Mouse (Mus musculus): ENCODE data around the gene Shc2. TPM values are rescaled to one million over a fixed set of nuclear protein-coding genes. Genes with fewer than 3 reads are reported as not detected.
A peak's percentile ranks its signal among the peaks of the same experiment; 100 is the strongest.

Gene Shc2
- total RNA-seq, 2 experiments from 2014 or later = 39.2 to 48.2 TPM

DNA sequence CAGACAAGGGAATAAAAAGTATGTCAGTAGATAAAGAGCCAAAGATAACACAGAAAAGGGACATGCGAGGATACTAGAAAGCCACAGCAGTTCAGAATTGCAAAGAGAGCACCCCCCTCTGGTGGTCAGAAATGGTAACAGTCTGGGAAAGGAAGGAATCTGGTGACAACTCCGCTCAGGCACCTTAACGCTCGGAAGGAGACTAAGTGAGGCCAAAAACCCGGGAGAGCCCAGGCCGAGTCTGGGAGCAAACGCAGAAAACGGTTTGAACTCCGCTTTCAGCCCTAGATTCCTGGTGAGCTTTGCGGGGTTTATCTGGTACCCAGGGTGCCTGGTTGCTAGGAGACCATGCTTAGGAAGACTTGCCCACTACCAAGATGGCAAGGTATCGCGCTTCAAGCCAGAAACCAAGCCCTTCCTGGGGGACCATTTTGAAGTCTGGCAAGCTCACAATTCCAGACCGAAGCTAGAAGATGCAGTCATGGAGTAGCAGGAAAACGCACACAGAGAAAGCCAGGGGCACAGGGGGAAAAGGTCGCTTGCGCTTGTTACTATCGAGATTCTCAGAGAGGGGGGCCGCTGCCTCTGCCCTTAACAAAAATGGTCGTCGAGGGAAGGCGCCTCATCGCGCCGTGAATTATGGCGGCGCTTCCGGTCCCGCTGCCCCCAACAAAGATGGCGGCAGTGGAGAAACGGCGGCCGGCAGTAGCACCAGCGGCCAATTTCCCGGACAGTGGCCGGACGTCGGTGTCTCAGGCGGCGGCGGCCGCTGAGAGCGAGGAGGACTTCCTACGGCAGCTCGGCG lies 31.3 kb upstream of the Shc2 start, which contains the start of gene Tpgs1:
Tpgs1 (plus strand) TSS at position 599 of the 805 bp plus-strand sequence.
- peak; percentile 82 to 95 for DNase-seq (ENCODE audit: extremely low spot score in 1 of 2, low spot score in 1 of 2)

DNA sequence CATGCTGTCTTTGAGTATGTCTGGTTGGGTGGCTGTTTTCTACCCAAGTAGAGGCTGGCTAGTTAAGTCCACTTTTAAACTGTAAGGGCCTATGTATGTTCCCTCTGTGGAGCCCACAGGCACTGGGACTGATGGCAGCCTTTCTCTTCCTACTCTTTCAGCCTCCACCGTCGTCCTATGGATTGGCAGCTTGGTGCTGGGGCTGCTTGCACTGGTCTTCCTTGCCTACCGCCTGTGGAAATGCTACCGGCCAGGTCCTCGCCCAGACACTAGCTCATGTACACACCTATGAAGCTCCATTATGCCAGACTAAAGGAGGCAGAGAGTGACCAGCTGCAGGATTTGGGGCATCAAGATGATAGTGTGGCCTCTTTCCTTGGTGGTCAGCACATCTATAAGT lies 30.4 kb upstream of the Shc2 start:
- DNase-seq (ENCODE audit: extremely low spot score in 1 of 2, low spot score in 1 of 2) = no peak

DNA sequence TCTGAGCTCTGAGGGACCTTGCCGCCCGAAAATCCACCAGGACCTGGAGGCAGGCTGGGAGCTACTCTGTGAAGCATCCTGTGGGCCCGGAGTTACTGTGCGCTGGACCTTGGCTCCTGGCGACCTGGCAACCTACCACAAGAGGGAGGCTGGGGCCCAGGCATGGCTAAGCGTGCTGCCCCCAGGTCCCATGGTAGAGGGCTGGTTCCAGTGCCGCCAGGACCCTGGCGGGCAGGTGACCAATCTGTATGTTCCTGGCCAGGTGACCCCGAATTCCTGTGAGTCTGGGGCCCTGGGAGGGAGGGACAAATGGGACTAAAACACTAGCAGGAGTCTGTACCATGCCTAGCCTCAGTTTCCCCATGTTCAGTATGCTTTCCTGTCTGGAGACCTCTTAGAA lies 28.8 kb upstream of the Shc2 start:
- DNase-seq (ENCODE audit: extremely low spot score in 1 of 2, low spot score in 1 of 2) = no peak

DNA sequence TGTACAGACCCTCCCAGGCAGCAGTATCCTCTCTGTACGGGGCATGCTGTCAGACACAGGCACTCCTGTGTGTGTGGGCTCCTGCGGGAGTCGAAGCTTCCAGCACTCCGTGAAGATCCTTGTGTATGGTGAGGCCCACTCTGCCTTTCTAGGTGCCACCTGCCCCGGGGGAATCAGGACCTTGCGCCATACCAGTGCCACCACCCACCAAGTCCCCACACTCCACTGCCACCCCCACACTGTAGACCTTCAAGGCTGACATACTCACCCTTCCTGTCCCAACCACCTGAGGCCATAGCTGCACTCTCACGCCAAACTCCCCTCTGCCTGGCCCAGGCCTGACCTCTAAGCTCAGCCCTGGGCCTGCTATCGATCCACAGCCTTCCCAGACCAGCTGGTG lies 27.3 kb upstream of the Shc2 start:
- DNase-seq (ENCODE audit: extremely low spot score in 1 of 2, low spot score in 1 of 2) = no peak

DNA sequence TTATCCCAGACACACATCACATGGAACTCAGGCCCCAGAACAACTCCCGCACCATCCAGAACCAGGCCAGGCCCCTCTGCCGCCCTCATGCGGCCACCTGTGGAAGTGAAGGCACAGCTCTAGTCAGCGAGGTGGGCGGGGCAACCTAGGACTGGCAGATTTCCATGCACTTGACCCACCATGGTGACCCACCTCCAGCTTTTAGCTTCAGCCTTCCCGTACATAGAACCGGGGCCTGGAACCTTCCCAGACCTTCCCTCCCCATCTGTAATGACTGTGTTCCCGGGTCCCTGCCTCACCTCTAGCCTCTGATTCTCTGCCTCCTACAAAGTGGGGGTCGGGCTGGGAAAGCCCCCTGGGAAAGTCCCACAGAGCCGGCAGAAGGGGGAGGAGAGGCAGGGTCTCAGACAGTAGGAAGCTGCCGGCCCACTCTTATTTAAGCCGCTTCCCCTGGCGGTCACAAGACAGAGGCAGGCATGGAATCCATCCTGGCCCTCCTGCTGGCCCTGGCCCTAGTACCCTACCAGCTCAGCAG lies 26.5 kb upstream of the Shc2 start, which contains the start of gene Madcam1:
Madcam1 (plus strand) TSS at position 429 of the 535 bp plus-strand sequence.
- DNase-seq (ENCODE audit: extremely low spot score in 1 of 2, low spot score in 1 of 2) = peak; percentile 54 to 69

DNA sequence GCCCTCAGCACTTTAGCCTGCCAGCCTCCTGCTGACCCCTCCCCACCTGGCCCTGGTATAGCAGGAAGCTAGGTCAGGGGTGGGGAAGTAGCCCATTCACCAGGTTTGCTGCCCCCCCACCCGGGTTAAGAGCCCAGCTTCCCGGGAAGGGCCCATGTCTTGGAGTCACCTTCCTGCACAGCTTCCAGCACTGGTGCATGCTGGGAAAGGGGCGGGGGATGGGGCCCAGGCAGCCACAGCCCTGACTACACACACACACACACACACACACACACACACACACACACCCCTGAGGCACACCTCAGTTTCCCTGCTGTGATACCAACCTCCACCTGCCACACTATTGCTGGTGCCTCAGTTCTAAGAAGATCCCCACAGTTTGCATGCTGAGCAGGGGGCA lies 24.1 kb upstream of the Shc2 start:
- DNase-seq (ENCODE audit: extremely low spot score in 1 of 2, low spot score in 1 of 2) = no peak

DNA sequence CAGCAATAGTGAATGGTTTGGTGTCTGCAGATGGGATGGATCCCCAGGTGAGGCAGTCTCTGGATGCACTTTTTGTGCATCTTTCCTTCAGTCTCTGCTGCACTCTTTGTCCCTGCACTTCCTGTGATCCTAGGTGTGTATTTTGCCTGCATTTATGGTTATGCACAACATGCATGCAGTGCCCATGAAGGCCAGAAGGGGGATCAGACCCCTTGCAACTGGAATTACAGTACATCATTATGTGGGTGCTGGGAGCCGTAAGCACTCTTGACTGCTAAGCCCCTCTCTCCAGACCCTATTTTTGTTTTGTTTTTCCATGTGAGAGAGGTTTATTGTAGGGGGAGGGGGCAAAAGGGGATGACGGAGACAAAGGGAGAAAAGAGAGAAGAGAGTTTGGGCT lies 22.6 kb upstream of the Shc2 start:
- no peak for DNase-seq (ENCODE audit: extremely low spot score in 1 of 2, low spot score in 1 of 2)

DNA sequence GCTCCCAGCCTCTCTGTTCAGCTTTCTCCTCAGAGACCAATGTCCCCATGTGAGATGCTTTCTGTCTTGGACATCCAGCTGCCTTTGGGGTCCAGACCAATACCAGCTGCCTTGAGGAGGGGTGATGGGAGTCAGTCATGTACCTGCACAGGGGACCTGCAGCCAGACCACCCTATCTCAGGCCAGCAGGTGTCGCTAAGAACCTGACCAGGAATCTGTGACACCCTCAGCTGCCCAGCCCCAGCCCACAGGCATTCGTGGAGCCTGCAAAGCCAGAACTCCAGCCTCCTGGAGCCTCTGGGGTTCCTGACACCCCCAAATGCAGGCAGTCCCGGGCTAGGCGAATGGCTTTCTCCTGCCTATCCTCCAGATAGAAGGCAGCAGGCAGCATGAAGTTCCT lies 21.1 kb upstream of the Shc2 start:
- no peak for DNase-seq (ENCODE audit: extremely low spot score in 1 of 2, low spot score in 1 of 2)

DNA sequence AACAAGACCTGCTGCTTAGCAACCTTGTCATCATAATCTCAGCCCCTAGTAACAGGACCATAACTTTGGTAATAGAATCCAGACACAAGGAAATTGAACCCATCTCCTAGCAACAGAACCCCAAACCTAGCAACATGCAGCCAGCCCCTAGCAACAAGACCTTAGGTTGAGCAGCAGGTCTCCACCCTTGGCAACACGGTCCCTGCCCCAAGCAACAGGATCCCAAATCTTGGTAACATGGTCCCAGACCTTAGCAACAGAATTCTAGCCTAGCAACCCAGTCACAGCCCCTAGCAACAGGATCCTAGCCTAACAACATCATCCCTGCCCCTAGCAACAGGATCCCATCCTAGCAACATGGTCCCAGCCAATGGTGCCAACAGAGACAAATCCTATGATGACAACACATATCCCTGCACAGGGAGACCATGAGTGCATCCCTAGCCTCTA lies 17.3 kb upstream of the Shc2 start:
- peak in 1 of 2 experiments; percentile 56 for DNase-seq (ENCODE audit: extremely low spot score in 1 of 2, low spot score in 1 of 2)

DNA sequence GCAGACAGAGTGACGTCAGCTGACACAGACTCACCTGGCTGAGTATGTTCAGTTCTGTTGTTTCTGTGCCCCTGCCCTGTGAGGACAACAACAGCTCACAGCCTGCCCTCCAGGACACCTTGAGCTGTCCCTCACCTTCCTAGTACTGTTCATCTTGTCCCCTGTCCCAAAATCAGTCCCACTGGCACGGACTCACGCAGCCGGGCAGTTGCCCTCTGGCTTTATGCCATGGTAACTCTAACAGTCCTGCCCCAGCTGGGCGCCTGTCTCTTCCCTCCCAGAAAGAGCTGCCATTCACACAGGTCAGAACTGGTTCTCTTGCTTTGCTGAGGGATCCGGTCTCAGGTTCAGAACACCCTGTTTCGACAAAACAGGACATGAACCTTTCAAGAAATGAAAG lies 15.1 kb upstream of the Shc2 start:
- DNase-seq (ENCODE audit: extremely low spot score in 1 of 2, low spot score in 1 of 2) = no peak

DNA sequence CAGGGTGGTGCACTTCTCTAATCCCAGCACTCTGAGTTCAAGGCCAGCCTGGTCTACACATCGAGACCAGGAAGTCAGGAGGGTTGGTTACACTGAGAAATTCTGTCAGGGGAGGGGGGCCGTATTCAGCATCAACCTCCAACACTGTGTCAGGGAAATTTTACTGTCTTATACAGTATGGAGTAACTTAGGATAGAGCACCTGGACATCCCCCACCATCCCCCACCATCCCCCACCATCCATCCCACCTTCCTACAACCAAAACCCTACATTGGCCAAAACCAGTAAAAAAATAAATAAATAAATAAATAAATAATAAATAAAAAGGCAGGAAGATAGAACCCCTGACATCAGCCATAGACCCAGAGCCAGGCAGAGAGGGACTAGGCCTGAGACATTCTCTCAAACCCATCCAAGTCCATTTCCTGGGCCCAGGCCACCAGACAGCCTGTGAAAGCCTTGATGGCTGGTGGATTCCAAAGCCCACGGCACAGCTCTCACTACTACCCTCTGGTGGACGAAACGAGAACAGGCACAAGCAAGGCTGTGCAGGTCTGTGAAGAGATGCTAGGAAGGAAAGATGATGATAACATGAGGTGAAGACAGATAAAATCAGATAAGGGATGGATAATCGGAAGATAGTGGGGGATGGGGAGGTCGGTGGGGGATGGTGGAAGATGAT lies 11.5 kb upstream of the Shc2 start:
- DNase-seq (ENCODE audit: extremely low spot score in 1 of 2, low spot score in 1 of 2) = peak; percentile 67 to 88

DNA sequence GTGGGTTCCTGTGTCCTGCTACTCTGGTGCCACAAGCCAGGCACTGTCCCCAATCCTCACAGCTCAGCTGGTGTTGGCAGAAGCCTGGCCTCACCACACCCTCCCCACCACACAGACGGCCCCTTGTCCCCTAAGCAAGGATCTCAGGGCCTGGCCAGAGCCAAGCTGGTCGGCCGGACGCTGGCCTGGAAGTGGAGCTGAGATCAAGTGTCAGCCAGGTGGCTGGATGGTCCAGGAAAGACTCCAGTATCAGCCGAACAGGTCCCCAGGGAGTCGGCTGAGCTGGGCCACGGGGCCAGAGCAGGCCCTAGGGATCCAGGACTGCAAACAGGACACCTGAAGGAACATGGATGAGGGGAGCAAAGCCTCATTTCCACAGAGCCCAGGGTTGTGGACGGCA lies 8.0 kb upstream of the Shc2 start, which contains the start of gene Odf3l2:
Odf3l2 (minus strand) TSS at position 28 of the 400 bp plus-strand sequence.
- no peak for DNase-seq (ENCODE audit: extremely low spot score in 1 of 2, low spot score in 1 of 2)

DNA sequence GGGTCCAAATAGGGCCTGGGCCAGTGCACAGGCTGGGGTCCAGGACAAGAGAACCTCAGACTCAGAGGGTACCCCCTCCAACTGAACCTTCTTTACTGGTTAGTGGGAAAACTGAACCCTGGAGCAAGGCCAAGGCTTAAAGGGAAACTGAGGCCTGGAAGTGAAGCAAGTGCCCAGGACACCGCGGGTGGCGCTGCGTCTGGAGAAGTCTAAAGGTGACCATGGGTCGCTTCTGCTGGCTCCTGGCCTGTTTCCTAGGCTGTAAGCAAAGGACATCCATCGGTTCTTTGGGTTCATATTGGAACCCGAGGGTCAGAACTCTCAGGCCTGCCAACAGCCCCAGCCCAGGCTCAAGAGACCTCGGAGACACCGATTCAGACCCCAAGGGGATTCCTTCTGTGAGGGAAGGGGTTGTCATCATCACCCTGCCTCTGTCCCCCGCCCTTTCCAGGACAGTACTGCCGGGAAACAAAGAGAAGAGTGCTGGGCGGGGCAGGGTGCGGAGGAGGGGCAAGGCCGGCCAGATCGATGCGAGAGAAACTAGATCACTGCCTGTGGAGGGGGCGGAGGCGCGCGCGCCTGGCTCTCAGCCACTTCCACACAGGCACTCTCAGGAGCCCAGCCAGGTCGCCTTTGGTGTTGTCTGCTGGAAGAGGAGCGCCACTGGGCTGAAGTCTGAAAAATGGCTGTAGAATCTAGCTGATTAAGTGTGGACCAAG lies 927 bp upstream of the Shc2 start:
- DNase-seq (ENCODE audit: extremely low spot score in 1 of 2, low spot score in 1 of 2) = peak in 1 of 2 experiments; percentile 38

DNA sequence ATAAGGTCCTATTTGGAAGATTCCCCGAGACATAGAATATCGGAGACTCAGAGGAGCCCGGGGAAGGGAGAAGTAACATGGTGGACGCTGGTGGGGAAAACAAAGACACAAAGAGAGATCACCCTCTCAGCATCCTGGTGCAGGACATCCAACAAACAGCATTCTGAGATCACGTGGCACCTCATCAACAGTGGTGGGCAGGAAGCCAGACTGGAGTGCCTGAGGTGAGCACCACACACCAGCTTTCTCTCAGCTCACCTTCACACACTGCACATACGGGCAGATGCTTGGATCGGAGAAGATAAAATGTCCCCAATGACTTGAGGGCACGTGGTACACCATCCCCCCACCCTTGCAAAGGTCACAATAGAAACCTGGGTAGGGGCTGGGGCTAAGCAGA lies 1.4 kb downstream of the Shc2 start:
- DNase-seq (ENCODE audit: extremely low spot score in 1 of 2, low spot score in 1 of 2) = no peak

DNA sequence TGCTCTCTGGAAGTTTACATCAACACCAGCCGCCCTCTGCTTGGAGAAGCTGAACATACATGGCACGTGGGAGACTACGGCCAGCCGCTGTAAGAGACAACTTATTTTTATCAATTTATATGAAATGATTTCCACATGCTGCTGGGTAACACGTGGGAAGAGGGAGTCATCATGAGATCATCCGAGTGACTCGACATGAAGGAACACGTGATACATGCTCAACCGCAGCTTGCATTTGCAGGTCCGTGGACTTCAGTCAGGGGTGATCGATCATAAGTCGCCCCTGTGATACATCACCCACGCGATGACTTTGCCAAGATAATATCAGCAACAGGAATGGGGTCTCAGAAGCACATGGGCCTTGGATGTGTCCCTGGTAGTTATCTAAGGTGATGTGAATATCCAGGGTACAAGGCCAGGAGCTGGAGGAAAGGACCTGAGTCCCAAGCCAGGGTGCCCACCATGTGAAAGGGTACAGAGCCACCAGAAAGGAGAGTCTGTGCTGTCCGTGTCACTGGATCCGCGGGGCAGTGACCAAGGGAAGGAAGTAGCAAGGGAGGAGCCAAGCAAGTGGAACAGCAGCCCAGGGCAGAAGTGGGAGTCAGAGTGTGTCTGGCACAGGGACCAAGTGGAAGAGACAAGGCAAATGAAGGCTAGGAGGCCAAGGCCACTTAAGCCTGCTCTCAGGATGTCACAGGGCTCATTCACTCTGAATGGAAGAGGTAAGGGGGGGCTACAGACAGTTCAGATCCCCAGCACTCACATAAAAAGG lies 4.5 kb downstream of the Shc2 start:
- no peak for DNase-seq (ENCODE audit: extremely low spot score in 1 of 2, low spot score in 1 of 2)

DNA sequence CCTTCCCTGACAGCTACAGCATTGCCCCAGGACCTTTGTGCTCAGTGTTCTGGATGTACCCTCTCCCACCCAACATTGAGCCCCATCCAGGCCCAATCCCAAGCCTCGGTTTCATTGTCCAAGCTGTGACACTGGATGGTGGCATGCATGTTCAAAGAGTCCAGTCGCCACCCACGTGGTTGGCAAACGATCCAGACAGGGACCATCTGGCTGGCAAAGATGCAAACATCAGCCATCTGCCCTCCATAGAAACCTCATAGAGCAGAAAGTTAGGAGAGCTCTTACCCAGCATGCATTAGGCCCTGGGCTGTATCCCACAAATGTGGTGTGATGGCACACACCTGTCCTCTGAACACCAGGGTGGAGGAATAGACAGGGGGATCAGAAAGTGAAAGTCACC lies 6.3 kb downstream of the Shc2 start:
- DNase-seq (ENCODE audit: extremely low spot score in 1 of 2, low spot score in 1 of 2) = peak in 1 of 2 experiments; percentile 41

DNA sequence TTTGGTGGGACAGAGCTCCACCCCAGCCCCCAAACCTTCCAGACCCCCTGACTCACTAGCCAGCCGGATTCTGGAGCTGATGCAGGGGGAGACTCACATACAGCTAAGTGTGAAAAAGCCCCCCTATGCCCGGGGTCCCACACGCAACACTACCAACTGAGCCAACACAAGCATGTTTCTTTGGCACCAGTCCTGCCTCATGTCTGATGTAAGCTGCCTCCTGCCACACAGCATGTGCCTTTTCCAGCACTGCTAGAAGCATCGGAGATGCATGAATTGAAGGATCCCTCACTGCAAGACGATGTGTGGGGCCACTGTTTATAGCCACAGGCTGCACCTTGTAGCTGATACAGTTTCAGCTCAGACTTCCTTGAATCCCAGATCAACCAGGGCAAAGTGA lies 9.3 kb downstream of the Shc2 start:
- DNase-seq (ENCODE audit: extremely low spot score in 1 of 2, low spot score in 1 of 2) = no peak

DNA sequence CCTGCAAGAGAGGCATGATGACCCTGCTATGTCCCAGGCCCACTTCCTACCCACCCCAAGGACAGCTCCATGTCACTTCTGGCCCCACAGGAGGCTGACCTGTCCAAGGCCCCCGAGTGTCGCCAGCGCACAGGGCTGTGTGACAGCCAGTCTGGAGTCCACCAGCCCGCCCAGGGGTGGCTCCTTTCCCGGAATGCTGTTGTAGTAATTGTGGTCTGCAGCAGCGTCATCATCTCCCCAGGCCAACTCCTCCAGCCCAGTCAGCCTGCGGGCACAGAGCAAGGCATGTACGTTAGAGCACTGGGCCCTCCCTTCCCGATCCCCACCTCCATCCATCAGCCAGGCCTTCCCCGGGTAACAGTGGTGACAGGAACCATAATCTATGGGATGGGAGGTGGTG lies 11.6 kb downstream of the Shc2 start:
- no peak for DNase-seq (ENCODE audit: extremely low spot score in 1 of 2, low spot score in 1 of 2)

DNA sequence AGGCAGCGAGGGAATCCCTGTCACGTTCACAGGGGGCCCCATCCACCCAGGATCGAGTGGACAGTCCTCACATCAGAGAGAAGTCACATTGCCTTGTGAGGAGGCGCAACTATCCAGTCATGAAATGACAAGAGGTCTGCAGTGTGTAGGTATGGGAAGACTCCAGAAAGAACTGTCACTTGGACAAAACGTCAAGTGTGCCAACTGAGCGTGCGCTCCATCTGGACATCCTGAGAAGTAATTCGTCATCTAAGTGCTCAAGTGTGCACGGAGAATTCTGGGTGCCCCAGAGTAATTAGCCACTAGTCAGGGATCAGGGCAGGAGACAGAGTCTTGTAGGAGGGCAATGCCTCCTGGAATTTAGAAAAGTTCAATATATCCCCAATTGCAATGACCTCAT lies 12.3 kb downstream of the Shc2 start:
- DNase-seq (ENCODE audit: extremely low spot score in 1 of 2, low spot score in 1 of 2) = no peak

DNA sequence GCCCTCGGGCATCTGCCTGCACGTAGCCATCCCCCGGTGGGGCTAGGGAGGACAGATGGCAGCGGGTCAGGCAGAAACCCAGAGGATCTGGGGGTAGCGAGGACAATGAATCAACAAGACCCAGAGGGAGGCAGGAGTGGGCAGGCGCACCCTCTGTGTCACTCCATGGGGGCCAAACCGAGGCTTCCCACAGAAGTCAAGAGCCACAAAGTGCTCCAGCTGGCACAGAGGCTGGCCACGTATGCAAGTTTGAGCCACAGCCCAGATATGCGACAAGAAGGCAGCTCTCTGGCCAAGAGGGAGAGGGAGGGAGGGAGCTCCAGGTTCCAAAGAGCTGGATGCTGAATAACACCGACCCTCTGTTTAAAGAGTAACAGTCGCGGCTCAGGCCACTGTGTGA lies 13.8 kb downstream of the Shc2 start:
- DNase-seq (ENCODE audit: extremely low spot score in 1 of 2, low spot score in 1 of 2) = no peak
